Mouse (Mus musculus) neural tube, embryonic 11.5 days (tissue): ENCODE data around the gene Dcst2. TPM values are rescaled to one million over a fixed set of nuclear protein-coding genes. Genes with fewer than 3 reads are reported as not detected.
A peak's percentile ranks its signal among the peaks of the same experiment; 100 is the strongest.

Experiments
- ATAC-seq: fragments of 200-750 bp; cut with Nextera tagmentation; 2 replicates; pipeline ENCODE4 v1.8.0; 2017; ENCODE audit warnings: moderate number of reproducible peaks, mild to moderate bottlenecking, moderate TSS enrichment, moderate library complexity; ENCODE audit not compliant: insufficient read depth, low FRiP score, low TSS enrichment
- DNase-seq: peaks from one replicate; pipeline ENCODE4 v3.0.0-alpha.2; 2015; ENCODE audit warnings: low spot score
- H3K27ac ChIP-seq: fragments of 300-500 bp; sonication (generic); 2 replicates; pipeline ENCODE4 v1.5.1; 2014; ENCODE audit warnings: low read depth, mild to moderate bottlenecking, low read length
- H3K27me3 ChIP-seq: fragments of 300-500 bp; sonication (generic); 2 replicates; pipeline ENCODE4 v1.6.1; 2014; ENCODE audit warnings: mild to moderate bottlenecking, low read length, mixed read lengths; ENCODE audit not compliant: control insufficient read depth, insufficient read depth
- H3K36me3 ChIP-seq: fragments of 300-500 bp; sonication (generic); 2 replicates; pipeline ENCODE4 v1.6.1; 2014; ENCODE audit warnings: mild to moderate bottlenecking, low read length, moderate library complexity, mixed read lengths; ENCODE audit not compliant: control insufficient read depth, insufficient read depth
- H3K4me1 ChIP-seq: fragments of 300-500 bp; sonication (generic); 2 replicates; pipeline ENCODE4 v1.6.1; 2014; ENCODE audit warnings: low read length, mixed read lengths; ENCODE audit not compliant: control insufficient read depth, insufficient read depth
- H3K4me2 ChIP-seq: fragments of 300-500 bp; sonication (generic); 2 replicates; pipeline ENCODE4 v1.6.1; 2014; ENCODE audit warnings: low read depth, mild to moderate bottlenecking, moderate library complexity
- H3K4me3 ChIP-seq: fragments of 300-500 bp; sonication (generic); 2 replicates; pipeline ENCODE4 v1.5.1; 2014; ENCODE audit warnings: low read depth, low read length
- H3K9ac ChIP-seq: fragments of 300-500 bp; sonication (generic); 2 replicates; pipeline ENCODE4 v1.6.1; 2014; ENCODE audit warnings: mild to moderate bottlenecking, low read length
- H3K9me3 ChIP-seq: fragments of 300-500 bp; sonication (generic); 2 replicates; pipeline ENCODE4 v1.6.1; 2016; ENCODE audit warnings: low read length; ENCODE audit not compliant: control insufficient read depth
- WGBS: fragments of 180-500 bp; shearing (Covaris S2); extraction: QIAGEN DNeasy Blood & Tissue Kit; methylation state at CpG from one replicate; pipeline ENCODE4 v1.1.7; 2014; 5-methylcytosine and 5-hydroxymethylcytosine counted together
- polyA plus RNA-seq: library from polyadenylated mRNA; unstranded; fragments of >200 nt; fragmentation: Nextera tagmentation; extraction: Ambion mirVana; gene quantifications from 2 replicates; pipeline ENCODE4 v1.2.1, GENCODE M21; 2014

Dcst2 gene
- polyA plus RNA-seq, 1 experiment from 2014 or later, result not detected

DNA sequence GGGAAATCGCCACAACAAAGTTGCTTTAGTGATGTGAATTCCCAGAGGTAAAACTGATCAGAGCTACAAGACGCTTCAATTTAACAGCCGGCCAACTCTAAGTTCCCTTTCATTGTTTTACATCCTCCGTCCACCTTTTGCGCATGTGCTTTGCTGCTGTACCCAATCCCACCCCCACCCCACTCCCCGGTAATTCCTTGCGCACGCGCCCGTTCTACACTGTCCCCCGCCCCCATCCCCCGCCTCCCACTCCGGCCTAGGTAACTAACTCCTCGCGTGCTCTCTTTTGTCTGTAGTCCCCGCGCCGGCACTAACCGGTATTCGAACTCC, 56.0 kb downstream of the Dcst2 start:
- peak overlapping the region; percentile 47; the same call in 1 of the 2 replicates for H3K27ac ChIP-seq
- no peaks in the 10 kb centered on the region for H3K27me3 ChIP-seq
- H3K4me3 ChIP-seq, result peak overlapping the region; percentile 53
- ATAC-seq, result peak; percentile 40
- no peak for DNase-seq
- peaks cover 6% of the 10 kb centered on the region; the same call in 1 of the 2 replicates for H3K36me3 ChIP-seq
- WGBS, result 0% methylated on average over 20 of the region's 20 CpGs
- peak overlapping the region; percentile 49 for H3K9ac ChIP-seq
- H3K4me2 ChIP-seq, result peak overlapping the region; percentile 77
- H3K9me3 ChIP-seq, result no peaks in the 10 kb centered on the region
- peaks cover 27% of the 10 kb centered on the region for H3K4me1 ChIP-seq

DNA sequence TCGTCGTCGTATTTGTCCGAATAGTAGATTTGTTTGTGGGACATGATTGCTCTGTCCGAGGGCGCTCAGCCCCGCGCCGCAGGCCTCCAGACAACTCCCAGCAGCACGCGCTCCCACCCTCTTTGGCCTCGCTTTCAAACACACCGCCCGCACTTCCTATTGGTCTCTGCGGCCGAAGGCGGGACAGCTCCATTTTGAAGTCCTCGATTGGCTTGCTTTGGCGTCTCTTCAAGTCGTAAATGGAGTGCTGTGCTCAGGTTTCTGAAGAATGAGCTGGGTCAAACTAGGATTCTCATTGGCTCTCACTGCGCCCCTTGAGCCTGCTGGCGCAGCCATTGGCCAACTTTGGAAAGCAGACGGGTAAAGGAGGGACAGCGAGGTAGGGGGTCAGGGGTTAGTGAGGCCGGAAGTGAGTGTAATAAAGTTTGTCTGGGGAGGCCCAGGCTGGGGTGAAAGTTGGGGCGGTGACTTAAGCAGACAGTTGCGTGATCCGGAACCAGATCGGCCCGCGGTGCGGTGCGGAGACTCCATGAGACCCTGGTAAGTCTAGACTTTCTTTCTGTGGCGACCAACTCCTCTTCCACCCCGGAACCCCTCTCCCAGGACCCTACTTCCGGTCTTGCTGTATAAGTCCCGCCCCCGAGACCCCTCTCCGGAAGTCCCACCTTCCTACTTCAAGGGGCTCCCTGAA, 56.5 kb downstream of the Dcst2 start, which contains the start of the genes Cks1b and Shc1:
Gene Cks1b, minus strand, starts transcription at position 214 of the 691 bp plus-strand sequence.
Gene Shc1, plus strand, starts transcription at position 274 of the 691 bp plus-strand sequence.
- H3K9me3 ChIP-seq, result no peaks in the 10 kb centered on the region
- H3K9ac ChIP-seq, result peak within 1 kb of the TSS; percentile 66
- H3K4me1 ChIP-seq, result peaks cover 27% of the 10 kb centered on the region
- peaks cover 6% of the 10 kb centered on the region; the same call in 1 of the 2 replicates for H3K36me3 ChIP-seq
- peak; percentile 95 for ATAC-seq
- H3K27me3 ChIP-seq, result no peaks in the 10 kb centered on the region
- under 1% methylated on average over 38 of the region's 39 CpGs for WGBS
- peak within 1 kb of the TSS; percentile 91 for H3K4me2 ChIP-seq
- peak within 1 kb of the TSS; percentile 53 for H3K4me3 ChIP-seq
- peak within 1 kb of the TSS; percentile 84 for H3K27ac ChIP-seq
- peak; percentile 96 for DNase-seq

DNA sequence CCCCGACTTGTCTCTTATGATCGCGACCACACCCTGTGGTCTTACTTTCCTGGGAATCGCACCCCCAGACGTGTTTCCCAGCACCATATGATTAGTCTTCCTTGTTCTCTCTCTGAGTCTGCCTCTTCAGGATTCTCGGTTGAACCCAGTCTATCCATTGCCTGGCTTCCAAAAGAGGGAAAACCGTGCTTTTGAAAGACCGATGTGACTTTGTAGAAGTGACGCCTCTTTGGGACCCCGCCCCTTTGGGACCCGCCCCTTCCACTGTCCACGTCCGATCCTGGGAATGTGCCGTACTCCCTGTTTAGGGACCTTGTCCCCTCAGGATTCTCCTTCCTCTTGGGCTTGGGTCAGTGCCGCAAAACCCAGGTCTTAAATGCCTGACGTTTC, 57.1 kb downstream of the Dcst2 start:
- peak overlapping the region; percentile 91 for H3K4me2 ChIP-seq
- peaks cover 6% of the 10 kb centered on the region; the same call in 1 of the 2 replicates for H3K36me3 ChIP-seq
- DNase-seq (peak; percentile 81), ATAC-seq (peak; percentile 37)
- peak overlapping the region; percentile 66 for H3K9ac ChIP-seq
- H3K4me1 ChIP-seq, result peaks cover 27% of the 10 kb centered on the region
- peak overlapping the region; percentile 84 for H3K27ac ChIP-seq
- H3K27me3 ChIP-seq, result no peaks in the 10 kb centered on the region
- peak overlapping the region; percentile 53 for H3K4me3 ChIP-seq
- H3K9me3 ChIP-seq, result no peaks in the 10 kb centered on the region
- under 1% methylated on average over 16 of the region's 16 CpGs for WGBS

DNA sequence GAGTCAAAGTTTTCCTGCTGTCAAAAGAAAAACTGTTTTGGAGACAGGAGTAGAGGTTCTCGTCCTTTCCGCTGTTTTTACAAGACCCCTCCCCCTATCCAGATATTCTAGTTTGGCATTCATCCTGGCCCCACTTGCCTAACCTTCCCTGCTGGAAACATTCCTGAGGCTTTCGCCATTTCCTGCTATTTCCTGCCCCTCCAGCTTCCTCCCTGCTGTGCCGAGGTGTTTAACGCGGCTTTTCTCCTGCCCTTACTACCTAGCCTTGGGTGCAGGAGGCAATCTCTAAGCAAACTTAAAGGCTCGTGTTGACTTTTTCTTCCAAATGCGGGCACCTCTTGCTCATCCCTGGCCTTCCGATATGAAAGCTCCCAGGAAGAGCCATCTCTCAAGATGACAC, 57.8 kb downstream of the Dcst2 start:
- Histone ChIP-seq H3K4me2 (peak overlapping the region; percentile 91), H3K27ac (peak overlapping the region; percentile 84; the same call in 1 of the 2 replicates), H3K4me1 (peaks cover 27% of the 10 kb centered on the region), H3K27me3 (no peaks in the 10 kb centered on the region), H3K9me3 (no peaks in the 10 kb centered on the region), H3K4me3 (peak overlapping the region; percentile 53), H3K9ac (peak overlapping the region; percentile 66), H3K36me3 (peaks cover 6% of the 10 kb centered on the region; the same call in 1 of the 2 replicates)
- no peak for ATAC-seq
- DNase-seq, result no peak
- under 1% methylated on average over 9 of the region's 9 CpGs for WGBS

DNA sequence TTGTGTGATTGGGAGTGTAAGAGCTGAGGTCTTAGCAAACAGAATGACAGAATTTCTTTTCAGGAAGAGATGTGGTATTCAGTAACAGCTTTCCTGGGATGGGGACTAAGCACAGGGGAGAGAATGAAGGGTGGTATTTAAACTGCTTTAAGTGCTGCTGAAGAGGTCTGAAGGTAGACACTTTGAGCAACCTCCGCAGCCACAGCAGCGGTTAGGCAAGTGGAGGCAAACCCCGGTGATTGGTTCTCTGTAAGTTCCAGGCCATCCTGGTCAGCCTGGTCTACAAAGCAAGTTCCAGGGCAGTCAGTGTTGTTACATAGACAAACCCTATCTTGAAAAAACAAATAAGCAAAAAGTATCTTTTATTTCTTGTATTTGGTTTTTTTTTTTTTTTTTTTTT, 58.2 kb downstream of the Dcst2 start:
- no peak for ATAC-seq
- WGBS, result 19% methylated on average over 3 of the region's 3 CpGs
- H3K9me3 ChIP-seq, result no peaks in the 10 kb centered on the region
- no peaks in the 10 kb centered on the region for H3K27me3 ChIP-seq
- H3K4me2 ChIP-seq, result peak overlapping the region; percentile 91
- H3K36me3 ChIP-seq, result peaks cover 2% of the 10 kb centered on the region; the same call in 1 of the 2 replicates
- DNase-seq, result no peak
- H3K4me1 ChIP-seq, result peaks cover 27% of the 10 kb centered on the region
- peak overlapping the region; percentile 53 for H3K4me3 ChIP-seq
- H3K9ac ChIP-seq, result peak overlapping the region; percentile 66; the same call in 1 of the 2 replicates
- peak overlapping the region; percentile 67; the same call in 1 of the 2 replicates for H3K27ac ChIP-seq

DNA sequence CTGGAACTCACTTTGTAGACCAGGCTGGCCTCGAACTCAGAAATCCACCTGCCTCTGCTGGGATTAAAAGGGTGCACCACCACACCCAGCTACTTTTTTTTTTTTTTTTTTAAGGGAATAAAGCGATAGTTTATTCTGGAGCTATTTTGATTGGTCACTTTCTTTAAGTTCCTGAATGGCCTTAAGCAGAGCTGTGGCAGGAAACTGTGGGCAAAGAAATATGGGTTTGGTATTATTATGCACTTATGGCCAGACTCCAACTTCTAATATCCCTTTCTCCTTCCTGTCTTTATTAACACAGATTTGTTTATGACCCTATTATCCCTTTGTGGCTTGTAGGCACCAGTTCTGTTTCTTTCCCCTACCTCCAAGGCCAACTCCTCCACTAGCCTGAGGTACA, 58.6 kb downstream of the Dcst2 start:
- H3K27ac ChIP-seq, result no peak overlapping the region
- 0 out of 2 replicates have a peak overlapping the region, but pooled peaks have one; percentile 39 for H3K4me3 ChIP-seq
- ATAC-seq (no peak), DNase-seq (no peak)
- H3K9me3 ChIP-seq, result no peaks in the 10 kb centered on the region
- peak overlapping the region; percentile 58 for H3K4me2 ChIP-seq
- H3K9ac ChIP-seq, result no peak overlapping the region
- 46% methylated on average over 2 of the region's 2 CpGs for WGBS
- peaks cover 2% of the 10 kb centered on the region; the same call in 1 of the 2 replicates for H3K36me3 ChIP-seq
- H3K27me3 ChIP-seq, result no peaks in the 10 kb centered on the region
- H3K4me1 ChIP-seq, result peaks cover 27% of the 10 kb centered on the region

DNA sequence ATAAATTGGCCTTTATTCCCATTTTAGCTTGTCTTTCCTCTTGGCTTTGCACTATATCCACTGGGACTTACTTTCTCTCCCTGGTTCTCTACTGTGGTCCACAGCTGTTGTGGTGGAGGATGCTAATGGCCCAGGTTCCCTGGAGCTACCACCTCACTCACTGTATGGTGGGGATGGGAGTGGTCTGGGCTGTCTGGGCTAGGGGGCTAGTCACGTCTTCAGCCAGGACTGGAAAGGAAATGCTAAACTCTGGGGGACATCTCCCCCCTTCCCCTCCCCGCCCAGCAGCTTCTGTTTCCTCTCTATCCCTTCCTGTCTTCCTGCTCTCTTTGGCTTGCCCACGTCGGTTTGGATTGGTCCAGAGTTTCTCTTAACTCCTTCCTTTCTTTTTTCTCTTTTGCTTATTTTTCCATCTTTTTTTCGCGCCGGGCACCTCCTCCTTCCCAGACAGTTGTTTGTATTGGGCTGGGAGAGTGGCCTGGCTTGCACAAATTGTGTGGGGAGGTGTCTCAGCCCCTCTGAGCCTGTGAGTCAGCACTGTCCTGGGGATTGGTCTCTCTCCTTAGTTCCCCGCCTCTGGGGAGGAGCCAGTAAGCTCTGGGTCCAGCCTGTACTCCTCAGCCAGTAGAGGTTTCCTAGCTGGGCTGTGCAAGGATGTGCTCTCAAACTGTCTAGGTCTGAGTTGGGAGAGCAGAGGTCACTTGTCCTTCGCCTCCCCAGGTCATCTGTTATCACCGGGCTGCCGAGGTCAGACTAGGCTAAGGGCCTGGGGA, 59.4 kb downstream of the Dcst2 start:
- H3K27me3 ChIP-seq, result no peaks in the 10 kb centered on the region
- peak overlapping the region; percentile 39 for H3K4me3 ChIP-seq
- H3K27ac ChIP-seq, result peak overlapping the region; percentile 49; the same call in 1 of the 2 replicates
- H3K36me3 ChIP-seq, result no peaks in the 10 kb centered on the region; the same call in 1 of the 2 replicates
- peak overlapping the region; percentile 63 for H3K9ac ChIP-seq
- peak; percentile 63 for DNase-seq
- peaks cover 27% of the 10 kb centered on the region for H3K4me1 ChIP-seq
- no peaks in the 10 kb centered on the region for H3K9me3 ChIP-seq
- ATAC-seq, result no peak
- peak overlapping the region; percentile 58 for H3K4me2 ChIP-seq
- WGBS, result 2% methylated on average over 11 of the region's 11 CpGs

DNA sequence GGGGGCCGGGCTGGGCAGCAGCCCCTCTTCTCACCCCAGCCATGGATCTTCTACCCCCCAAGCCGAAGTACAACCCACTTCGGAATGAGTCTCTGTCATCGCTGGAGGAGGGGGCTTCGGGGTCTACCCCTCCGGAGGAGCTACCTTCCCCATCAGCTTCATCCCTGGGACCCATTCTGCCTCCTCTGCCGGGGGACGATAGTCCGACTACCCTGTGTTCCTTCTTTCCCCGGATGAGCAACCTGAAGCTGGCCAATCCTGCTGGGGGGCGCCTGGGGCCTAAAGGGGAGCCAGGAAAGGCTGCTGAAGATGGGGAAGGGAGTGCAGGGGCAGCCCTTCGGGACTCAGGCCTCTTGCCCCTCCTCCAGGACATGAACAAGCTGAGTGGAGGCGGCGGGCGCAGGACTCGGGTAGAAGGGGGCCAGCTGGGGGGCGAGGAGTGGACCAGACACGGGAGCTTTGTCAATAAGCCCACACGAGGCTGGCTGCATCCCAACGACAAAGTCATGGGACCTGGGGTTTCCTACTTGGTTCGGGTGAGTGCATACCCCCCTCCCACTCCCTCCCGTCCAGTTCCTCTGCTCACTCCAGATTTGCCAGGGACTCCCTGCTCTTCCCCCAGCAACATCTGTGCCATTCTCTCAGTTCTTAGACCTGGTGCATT, 60.2 kb downstream of the Dcst2 start:
- WGBS, result 5% methylated on average over 22 of the region's 22 CpGs
- DNase-seq, result no peak

More for the DNA sequence above, 60.2 kb downstream of the Dcst2 start:
- H3K27me3 ChIP-seq, result no peaks in the 10 kb centered on the region
- peak overlapping the region; percentile 63 for H3K9ac ChIP-seq
- peak overlapping the region; percentile 58 for H3K4me2 ChIP-seq
- H3K27ac ChIP-seq, result 0 out of 2 replicates have a peak overlapping the region, but pooled peaks have one; percentile 39
- peak overlapping the region; percentile 39 for H3K4me3 ChIP-seq
- H3K36me3 ChIP-seq, result no peaks in the 10 kb centered on the region
- ATAC-seq, result no peak
- H3K4me1 ChIP-seq, result peaks cover 23% of the 10 kb centered on the region
- H3K9me3 ChIP-seq, result no peaks in the 10 kb centered on the region
